Mouse (Mus musculus) erythroblast, embryonic 14.5 days (primary cell): Measurements from ENCODE around the gene 1700007K13Rik.

ENCODE experiments used
- GATA1 ChIP-seq: IDR thresholded peaks from 2 replicates; pipeline ENCODE4 v1.6.1; 2012; ENCODE audit warnings: low read length, inconsistent platforms, mixed read lengths
- TAL1 ChIP-seq: IDR thresholded peaks from 3 replicates; pipeline ENCODE4 v1.6.1; 2012; ENCODE audit warnings: low read length, inconsistent platforms, mixed read lengths

GRCm38 (mm10) chr2:28467860-28468485 is 1.8 kb upstream of the 1700007K13Rik start, which contains the start of gene Mrps2:
- no peak for TF ChIP-seq GATA1
- no peak for TF ChIP-seq TAL1
